In the genomic region with DNA sequence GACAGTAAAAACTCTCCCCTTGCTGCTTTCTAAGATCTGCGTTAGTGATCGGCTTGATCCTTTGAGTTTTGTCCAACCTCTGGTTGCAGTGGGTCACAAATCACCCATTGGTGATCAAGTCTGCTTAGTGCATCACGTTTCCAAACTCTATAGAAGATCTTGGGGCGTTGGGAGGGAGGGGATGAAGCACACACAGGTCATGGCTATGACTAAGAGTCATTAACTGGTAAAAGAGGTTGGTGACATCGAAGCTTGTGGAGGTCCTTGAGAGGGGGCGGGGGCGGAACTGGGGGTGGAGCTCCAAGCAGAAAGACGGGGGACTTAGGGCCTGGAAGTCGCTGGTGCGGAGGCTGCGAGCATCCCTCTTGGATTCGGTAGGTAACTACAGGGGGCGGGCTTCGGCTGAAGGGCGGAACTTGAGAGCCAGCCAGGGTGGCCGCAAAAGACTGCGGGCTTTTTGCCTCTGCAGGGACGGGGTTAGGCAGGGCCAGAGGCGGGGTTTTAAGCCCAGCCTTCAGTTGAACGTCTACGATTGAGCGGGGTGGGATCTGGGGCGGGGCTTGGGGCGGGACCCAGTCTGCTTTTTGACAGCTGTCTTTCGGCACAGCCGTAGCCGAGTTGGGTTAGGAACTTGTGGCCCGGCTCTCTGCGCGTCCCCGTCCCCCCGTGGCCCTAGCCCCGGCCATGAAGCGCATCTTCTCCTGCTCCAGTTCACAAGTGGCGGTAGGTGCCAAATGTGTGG, we compare ENCODE assay signal across 8 mouse cellular contexts. TPM values are rescaled to one million over a fixed set of nuclear protein-coding genes. Genes with fewer than 3 reads are reported as not detected.
DNase-seq lines count a peak whose midpoint lies in the region; ATAC-seq lines count a peak whose summit lies in the region.

A gene (plus strand): TSS at position 405 of the 742 bp plus-strand sequence.

- peak within 1 kb of the TSS; percentile 48 for H3K9ac ChIP-seq in hindbrain, embryonic 15.5 days

- H3K27ac ChIP-seq in hindbrain, embryonic 15.5 days (replicated peaks): no peak within 1 kb of the TSS

- peak within 1 kb of the TSS; percentile 94 for H3K4me2 ChIP-seq in hindbrain, embryonic 15.5 days

- H3K9me3 ChIP-seq in hindbrain, embryonic 15.5 days: no peaks in the 10 kb centered on the region

- 0 out of 2 replicates have a peak, but pooled peaks cover 4% of the 10 kb centered on the region for H3K27me3 ChIP-seq in hindbrain, embryonic 15.5 days

- peak within 1 kb of the TSS; percentile 50 for H3K4me3 ChIP-seq in hindbrain, embryonic 15.5 days

- WGBS in hindbrain, embryonic 15.5 days: 5% methylated on average over 35 of the region's 35 CpGs

- H3K36me3 ChIP-seq in hindbrain, embryonic 15.5 days: no peaks in the 10 kb centered on the region

- DNase-seq in WW6 (ENCODE audit: low read depth, low spot score): peak; percentile 89
- DNase-seq in cerebellum, postnatal 36 days: peak; percentile 70 to 77
- peak; percentile 71 to 74 for DNase-seq in frontal cortex, postnatal 36 days (ENCODE audit: low spot score in 2 of 2)
- DNase-seq in layer of hippocampus, postnatal 36 days: peak; percentile 71 to 75
- peak; percentile 88 for DNase-seq in lung, postnatal 25 days (ENCODE audit: low spot score)
- DNase-seq in retina, postnatal 1 day: peak; percentile 89
- DNase-seq in thymus, postnatal 4 days: peak; percentile 81

- ATAC-seq in hindbrain, embryonic 15.5 days (ENCODE audit: low FRiP score, low read depth): peak; percentile 92

- H3K4me1 ChIP-seq in hindbrain, embryonic 15.5 days (replicated peaks): peaks cover 5% of the 10 kb centered on the region

RNA-seq across cellular contexts. Expression of the gene that starts here (rescaled TPM):
- polyA plus RNA-seq in hindbrain, embryonic 15.5 days (2015; fragmentation: Nextera tagmentation; extraction: Ambion mirVana): 2.2 and 2.7 TPM in 2 replicates
- 1 to 10 TPM; 4.3 to 5.1 TPM for total RNA-seq in layer of hippocampus, postnatal 36 days (2021)
